Mouse (Mus musculus) kidney, postnatal 0 days (tissue): Measurements from ENCODE around the gene Trim62. TPM values are rescaled to one million over a fixed set of nuclear protein-coding genes. Genes with fewer than 3 reads are reported as not detected.

Experiments
- ATAC-seq: fragments of 200-750 bp; cut with Nextera tagmentation; replicated peaks from 2 replicates; pipeline ENCODE4 v1.8.0; 2017; ENCODE audit warnings: low read depth, moderate number of reproducible peaks, moderate TSS enrichment, moderate library complexity; ENCODE audit not compliant: low FRiP score
- DNase-seq: peaks from one replicate; pipeline ENCODE4 v3.0.0-alpha.2; 2016; ENCODE audit warnings: low spot score
- H3K27ac ChIP-seq: fragments of 300-500 bp; sonication (generic); 2 replicates; pipeline ENCODE4 v1.5.1; 2014; ENCODE audit warnings: mild to moderate bottlenecking
- H3K27me3 ChIP-seq: fragments of 300-500 bp; sonication (generic); 2 replicates; pipeline ENCODE4 v1.6.1; 2014; ENCODE audit warnings: low read length, mixed read lengths; ENCODE audit not compliant: insufficient read depth
- H3K36me3 ChIP-seq: fragments of 300-500 bp; sonication (generic); 2 replicates; pipeline ENCODE4 v1.6.1; 2014; ENCODE audit warnings: low read length, mixed read lengths; ENCODE audit not compliant: insufficient read depth
- H3K4me1 ChIP-seq: fragments of 300-500 bp; sonication (generic); replicated peaks from 2 replicates; pipeline ENCODE4 v1.6.1; 2014; ENCODE audit warnings: antibody characterized with exemption, low read length, mixed read lengths; ENCODE audit not compliant: insufficient read depth
- H3K4me2 ChIP-seq: fragments of 300-500 bp; sonication (generic); 2 replicates; pipeline ENCODE4 v1.6.1; 2014; ENCODE audit warnings: mild to moderate bottlenecking, low read length, moderate library complexity, mixed read lengths
- H3K4me3 ChIP-seq: fragments of 300-500 bp; sonication (generic); replicated peaks from 2 replicates; pipeline ENCODE4 v1.5.1; 2014; ENCODE audit warnings: low read depth, low read length
- H3K9ac ChIP-seq: fragments of 300-500 bp; sonication (generic); 2 replicates; pipeline ENCODE4 v1.6.1; 2014; ENCODE audit warnings: low read depth, low read length
- H3K9me3 ChIP-seq: fragments of 300-500 bp; sonication (generic); replicated peaks from 2 replicates; pipeline ENCODE4 v1.6.1; 2016; ENCODE audit warnings: low read length, inconsistent platforms, mixed read lengths
- CTCF ChIP-seq: IDR thresholded peaks from 2 replicates; pipeline ENCODE4 v1.5.1; 2016; ENCODE audit warnings: antibody characterized with exemption, low read depth, mild to moderate bottlenecking, moderate library complexity
- WGBS: fragments of 180-500 bp; shearing (Covaris S2); extraction: QIAGEN DNeasy Blood & Tissue Kit; methylation state at CpG from one replicate; pipeline ENCODE4 v1.1.7; 2014; 5-methylcytosine and 5-hydroxymethylcytosine counted together
- polyA plus RNA-seq: library from polyadenylated mRNA; unstranded; fragments of >200 nt; fragmentation: Nextera tagmentation; extraction: Ambion mirVana; gene quantifications from 2 replicates; pipeline ENCODE4 v1.2.1, GENCODE M21; 2015

The Trim62 gene
- polyA plus RNA-seq, 1 experiment from 2014 or later: 6.2 TPM

DNA sequence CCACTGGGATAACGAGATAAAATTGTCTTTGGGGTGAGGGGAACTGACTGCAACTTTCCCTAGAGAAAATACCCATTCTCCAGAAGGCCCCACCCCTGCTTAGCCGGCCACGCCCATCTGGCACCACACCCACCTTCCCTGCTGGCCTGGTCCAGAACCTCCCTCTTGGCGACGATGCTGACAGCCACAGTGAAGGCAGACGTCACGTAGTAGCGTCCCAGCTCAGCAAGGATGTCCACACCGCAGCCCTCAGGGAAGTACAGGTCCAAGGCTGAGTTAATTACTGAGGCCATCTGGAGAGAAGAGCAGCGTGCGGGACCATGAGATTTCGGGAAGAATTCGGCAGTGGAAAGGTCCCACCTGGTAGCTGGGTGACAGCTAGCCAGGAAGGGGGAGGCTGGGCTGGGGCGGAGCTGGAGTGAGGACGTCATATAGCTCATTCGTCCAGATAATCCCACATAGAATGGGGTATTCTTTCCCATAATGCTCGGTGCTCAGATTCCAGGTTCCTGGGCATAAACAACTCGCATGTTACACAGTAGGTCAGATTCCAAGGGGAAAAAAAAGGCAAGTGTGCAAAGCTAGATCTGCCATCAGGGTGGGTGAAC is 64.0 kb downstream of the Trim62 start:
- H3K4me2 ChIP-seq: no peak overlapping the region
- no peak overlapping the region for H3K9ac ChIP-seq
- 16% methylated on average over 18 of the region's 18 CpGs for whole genome bisulfite sequencing
- no peak for DNase-seq
- no peaks in the 10 kb centered on the region for H3K36me3 ChIP-seq
- H3K4me3 ChIP-seq: no peak overlapping the region
- TF ChIP-seq CTCF: no peak
- H3K27ac ChIP-seq: no peak overlapping the region
- no peaks in the 10 kb centered on the region for H3K27me3 ChIP-seq
- ATAC-seq: peak; percentile 34; the same call in 1 of the 2 replicates
- no peaks in the 10 kb centered on the region for H3K4me1 ChIP-seq
- H3K9me3 ChIP-seq: no peaks in the 10 kb centered on the region

DNA sequence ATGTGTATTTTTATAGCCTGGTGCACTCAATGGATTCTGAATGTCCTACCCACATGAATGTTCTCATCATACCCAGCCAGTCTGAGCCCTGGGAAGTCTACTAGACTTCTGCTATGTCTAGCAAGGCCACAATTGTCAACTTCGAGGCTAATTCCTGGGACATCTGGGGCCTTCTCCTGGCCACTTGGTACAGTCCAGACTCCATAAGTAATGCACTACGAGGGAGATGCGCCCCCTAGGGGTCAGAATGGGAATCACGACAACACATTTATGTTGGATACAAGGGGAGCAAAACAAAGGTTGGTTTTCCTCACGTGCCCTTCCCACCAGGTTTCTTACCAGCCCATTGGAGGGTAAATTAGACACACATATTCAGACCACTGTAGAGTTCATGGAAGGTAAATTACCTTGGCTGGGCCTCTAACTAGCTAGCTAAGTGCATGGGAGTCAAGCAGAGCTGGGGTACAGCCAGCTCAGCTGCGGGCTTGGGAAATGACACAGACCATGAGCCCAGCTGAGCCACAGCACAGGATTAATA is 64.8 kb downstream of the Trim62 start:
- no peak overlapping the region for H3K4me2 ChIP-seq
- H3K4me1 ChIP-seq: no peaks in the 10 kb centered on the region
- no peak overlapping the region for H3K9ac ChIP-seq
- no peak overlapping the region for H3K4me3 ChIP-seq
- no peaks in the 10 kb centered on the region for H3K9me3 ChIP-seq
- WGBS: 29% methylated on average over 6 of the region's 6 CpGs
- DNase-seq (peak; percentile 65), ATAC-seq (no peak)
- H3K27me3 ChIP-seq: no peaks in the 10 kb centered on the region
- H3K27ac ChIP-seq: no peak overlapping the region
- peak; percentile 77 for TF ChIP-seq CTCF
- H3K36me3 ChIP-seq: no peaks in the 10 kb centered on the region

DNA sequence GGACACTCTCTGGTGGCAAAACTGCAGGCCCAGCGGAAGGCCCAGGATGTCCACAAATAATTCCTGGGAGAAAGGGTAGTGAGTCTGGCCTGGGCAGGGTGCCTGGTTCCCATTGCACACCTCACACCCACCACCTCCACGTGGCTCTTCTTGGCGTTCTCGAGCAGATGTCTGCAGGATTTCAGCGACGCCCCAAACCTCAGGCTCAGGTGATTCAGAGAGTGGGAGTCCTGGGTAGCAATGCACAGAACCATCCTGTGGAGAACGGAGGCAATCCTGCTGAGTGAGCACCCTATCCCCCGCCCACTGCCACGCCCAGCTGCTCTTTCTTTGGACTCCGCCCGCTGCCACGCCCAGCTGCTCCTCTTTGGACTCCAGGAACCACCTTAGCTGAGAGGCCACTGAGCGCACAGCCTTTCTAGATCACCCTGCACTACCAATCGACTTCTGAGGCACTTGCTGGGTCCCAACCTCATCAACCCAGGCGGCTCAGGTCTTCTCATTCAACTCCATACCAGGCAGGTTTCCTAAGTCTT is 66.2 kb downstream of the Trim62 start:
- Histone ChIP-seq H3K4me3 (no peak overlapping the region), H3K27ac (no peak overlapping the region), H3K4me1 (no peaks in the 10 kb centered on the region), H3K9me3 (no peaks in the 10 kb centered on the region), H3K9ac (no peak overlapping the region), H3K36me3 (no peaks in the 10 kb centered on the region), H3K27me3 (no peaks in the 10 kb centered on the region), H3K4me2 (no peak overlapping the region)
- 27% methylated on average over 15 of the region's 15 CpGs for WGBS
- DNase-seq (peak; percentile 34), ATAC-seq (no peak)
- no peak for TF ChIP-seq CTCF

DNA sequence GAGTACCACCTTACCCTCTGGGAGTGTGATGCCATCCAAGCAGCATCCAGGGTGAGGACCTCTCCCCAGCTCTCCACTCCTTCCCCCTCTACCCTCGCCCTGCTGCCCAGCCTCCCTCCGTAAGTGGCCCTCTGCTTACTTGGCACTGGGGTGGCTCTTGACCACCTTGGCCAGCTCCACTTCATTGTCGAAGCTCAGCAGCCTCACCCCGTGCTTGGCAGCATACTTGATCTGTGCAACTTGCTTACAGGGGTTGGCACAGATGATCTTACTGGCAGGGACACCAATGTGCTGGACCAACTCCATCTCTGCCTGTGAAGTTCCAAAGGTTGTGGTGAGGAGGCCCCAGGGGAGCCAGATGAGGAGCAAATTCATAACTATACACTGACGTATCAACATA is 67.1 kb downstream of the Trim62 start:
- WGBS: 79% methylated on average over 5 of the region's 5 CpGs
- DNase-seq: no peak

DNA sequence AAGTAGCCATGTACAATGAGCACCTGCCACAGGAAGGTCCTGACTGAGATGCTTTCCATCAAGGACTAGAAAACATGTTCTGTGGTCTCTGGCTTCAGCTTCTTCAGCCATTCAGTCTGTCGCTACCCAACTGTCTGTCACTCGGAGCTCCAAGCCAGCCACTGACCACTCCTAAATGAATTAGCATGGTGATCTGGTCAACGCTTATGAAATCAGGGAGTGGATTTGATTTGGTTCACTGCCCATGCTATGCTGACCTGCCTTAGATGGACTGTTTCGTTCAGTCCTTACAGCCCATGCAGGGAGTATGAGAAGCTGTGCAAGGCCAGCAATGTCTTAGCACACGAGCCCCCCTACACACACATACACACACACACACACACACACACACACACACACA is 70.5 kb downstream of the Trim62 start:
- no peak for TF ChIP-seq CTCF
- 65% methylated on average over 5 of the region's 5 CpGs for WGBS
- no peak for DNase-seq
- Histone ChIP-seq H3K27ac (no peak overlapping the region), H3K4me1 (no peaks in the 10 kb centered on the region), H3K4me2 (no peak overlapping the region), H3K27me3 (no peaks in the 10 kb centered on the region), H3K4me3 (no peak overlapping the region), H3K9ac (no peak overlapping the region), H3K9me3 (no peaks in the 10 kb centered on the region), H3K36me3 (no peaks in the 10 kb centered on the region)
- ATAC-seq: no peak

More for the DNA sequence above, 67.1 kb downstream of the Trim62 start:
- no peaks in the 10 kb centered on the region for H3K9me3 ChIP-seq
- H3K27ac ChIP-seq: no peak overlapping the region
- H3K36me3 ChIP-seq: no peaks in the 10 kb centered on the region
- no peak overlapping the region for H3K9ac ChIP-seq
- H3K4me3 ChIP-seq: no peak overlapping the region
- H3K27me3 ChIP-seq: no peaks in the 10 kb centered on the region
- no peak for TF ChIP-seq CTCF
- no peaks in the 10 kb centered on the region for H3K4me1 ChIP-seq
- H3K4me2 ChIP-seq: no peak overlapping the region
- ATAC-seq: no peak

DNA sequence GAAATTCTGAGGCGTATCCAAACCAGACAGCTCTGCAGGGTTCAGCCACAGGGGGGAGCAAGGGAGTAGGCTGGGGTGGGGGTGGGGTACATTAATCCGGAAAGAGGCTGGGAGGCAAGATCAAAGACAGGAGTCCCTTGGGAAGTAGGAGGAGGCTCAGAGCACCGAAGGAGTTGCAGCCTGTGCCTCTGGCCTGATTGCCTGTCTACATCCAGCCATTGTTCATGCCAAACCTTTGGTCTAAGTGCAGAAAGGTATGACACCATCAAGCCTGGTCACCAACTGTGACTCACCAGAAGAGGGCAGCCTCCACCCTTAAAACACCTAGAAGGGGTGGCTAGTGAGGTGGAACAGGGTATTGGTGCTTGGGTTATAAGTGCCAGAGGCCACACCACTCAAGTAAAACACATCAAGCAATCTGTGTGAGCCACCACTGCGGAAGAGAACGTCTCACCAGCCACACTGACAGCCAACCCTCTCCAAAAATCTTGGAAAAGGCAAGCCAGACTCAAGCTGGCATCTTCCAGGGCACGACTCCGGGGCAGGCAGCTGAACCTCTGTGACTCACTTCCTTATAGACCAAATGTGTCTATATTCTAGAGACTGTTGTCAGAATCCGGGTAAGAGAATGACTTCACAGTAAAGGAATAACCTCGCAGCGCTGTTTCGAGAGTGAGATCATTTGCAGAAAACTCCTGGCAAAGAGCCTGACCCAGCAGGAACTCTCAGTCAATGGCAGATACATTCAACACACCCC is 74.0 kb downstream of the Trim62 start:
- peak; percentile 85 for DNase-seq
- no peaks in the 10 kb centered on the region for H3K27me3 ChIP-seq
- ATAC-seq: peak; percentile 60
- TF ChIP-seq CTCF: peak; percentile 86
- 41% methylated on average over 11 of the region's 11 CpGs for WGBS
- H3K27ac ChIP-seq: no peak overlapping the region
- H3K4me3 ChIP-seq: no peak overlapping the region
- no peak overlapping the region for H3K4me2 ChIP-seq
- H3K9ac ChIP-seq: no peak overlapping the region
- 0 out of 2 replicates have a peak, but pooled peaks cover 5% of the 10 kb centered on the region for H3K4me1 ChIP-seq
- H3K36me3 ChIP-seq: no peaks in the 10 kb centered on the region
- no peaks in the 10 kb centered on the region for H3K9me3 ChIP-seq
